Mouse (Mus musculus): ENCODE data around the gene Rnase9. TPM values are rescaled to one million over a fixed set of nuclear protein-coding genes. Genes with fewer than 3 reads are reported as not detected.

The Rnase9 gene
- polyA plus RNA-seq, 1 experiment from 2014 or later: not detected

DNA sequence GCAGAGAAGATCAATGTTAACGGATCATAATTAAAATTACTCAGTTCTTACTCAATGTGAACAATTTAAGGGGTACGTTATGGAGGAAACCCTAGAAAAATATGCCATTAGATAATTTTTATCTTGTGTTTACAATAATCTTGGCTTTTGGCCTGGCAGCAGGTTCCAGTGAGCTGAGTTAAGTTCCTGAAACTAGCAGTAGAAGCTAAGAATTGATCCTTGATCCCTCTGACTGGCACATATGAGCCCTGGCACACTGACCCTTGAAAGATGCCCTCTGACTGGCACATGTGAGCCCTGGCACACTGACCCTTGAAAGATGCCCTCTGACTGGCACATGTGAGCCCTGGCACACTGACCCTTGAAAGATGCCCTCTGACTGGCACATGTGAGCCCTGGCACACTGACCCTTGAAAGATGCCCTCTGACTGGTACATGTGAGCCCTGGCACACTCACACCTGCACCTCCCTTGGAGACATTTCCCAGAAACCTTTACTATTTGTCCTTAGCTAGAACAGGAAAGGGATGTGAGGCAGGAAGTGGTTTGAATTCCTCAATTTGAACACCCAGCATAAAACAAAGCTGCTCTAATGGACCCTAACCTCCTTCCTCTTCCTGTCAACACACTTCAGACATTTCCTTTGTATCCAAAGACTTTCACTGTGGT, 43.5 kb downstream of the Rnase9 start:
- Histone ChIP-seq H3K4me1 (ENCODE audit: insufficient read depth, low read depth, low read length) (no peaks in the 10 kb centered on the region), H3K27ac (ENCODE audit: low read length) (peak overlapping the region; percentile 38; the same call in 1 of the 2 replicates), H3K4me2 (replicated peaks; ENCODE audit: low read depth, low read length) (no peak overlapping the region), H3K9me3 (ENCODE audit: low read length) (no peaks in the 10 kb centered on the region), H3K9ac (replicated peaks; ENCODE audit: low read depth) (no peak overlapping the region), H3K36me3 (ENCODE audit: insufficient read depth, low read length) (no peaks in the 10 kb centered on the region), H3K27me3 (replicated peaks; ENCODE audit: insufficient read depth, low read length) (no peaks in the 10 kb centered on the region), H3K4me3 (ENCODE audit: low read depth, low read length) (no peak overlapping the region)
- peak; percentile 71 for ATAC-seq
- TF ChIP-seq EP300 (IDR thresholded peaks at IDR 0.05) (peak; percentile 92), CTCF (IDR thresholded peaks at IDR 0.05) (no peak)
- DNase-seq (ENCODE audit: low spot score): peak; percentile 64
- WGBS: 35% methylated on average over 2 of the region's 2 CpGs

DNA sequence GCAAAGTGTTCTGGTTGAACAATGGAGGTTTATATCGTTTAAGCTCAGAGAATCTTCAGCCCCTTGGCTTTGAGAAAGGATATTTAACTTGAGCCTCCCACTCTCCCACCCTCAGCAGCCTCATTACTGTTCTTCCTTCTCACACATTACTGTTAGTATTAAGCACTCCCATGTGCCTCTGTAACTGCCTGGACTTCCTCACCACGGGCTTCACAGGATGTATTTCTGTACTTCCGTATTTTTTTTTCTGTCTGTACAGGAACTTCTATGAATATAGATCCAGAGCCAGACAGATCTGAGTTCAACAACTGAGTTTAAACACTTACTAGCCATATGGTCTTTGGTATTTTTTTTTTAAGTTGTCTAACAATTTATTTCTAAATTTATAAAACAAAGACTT, 44.6 kb downstream of the Rnase9 start:
- 47% methylated on average over 3 of the region's 3 CpGs for WGBS

DNA sequence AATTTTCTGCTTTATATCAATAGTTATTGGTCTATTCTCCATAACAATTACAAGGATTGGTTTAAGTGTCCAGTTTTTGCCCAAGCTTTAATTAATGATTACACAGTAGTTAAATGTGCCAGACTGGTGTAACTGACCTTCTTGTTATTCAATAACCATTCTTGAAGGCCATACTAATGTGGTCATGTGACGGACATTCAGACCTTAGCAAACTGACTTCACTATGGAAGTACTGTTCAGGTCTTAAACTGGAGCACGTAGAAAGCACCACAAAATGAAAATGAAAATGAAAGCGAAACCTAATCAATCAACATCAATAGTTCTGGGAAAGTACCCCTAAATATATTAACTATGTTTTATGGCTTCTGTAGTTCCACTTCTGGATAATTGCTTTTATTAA, 50.6 kb downstream of the Rnase9 start:
- TF ChIP-seq CTCF (IDR thresholded peaks at IDR 0.05) (no peak), EP300 (IDR thresholded peaks at IDR 0.05) (no peak)
- H3K27me3 ChIP-seq (replicated peaks; ENCODE audit: insufficient read depth, low read length): no peaks in the 10 kb centered on the region
- no peak overlapping the region for H3K9ac ChIP-seq (replicated peaks; ENCODE audit: low read depth)
- H3K4me1 ChIP-seq (ENCODE audit: insufficient read depth, low read depth, low read length): no peaks in the 10 kb centered on the region
- no peak for ATAC-seq
- WGBS: 63% methylated on average over 3 of the region's 3 CpGs
- H3K4me2 ChIP-seq (replicated peaks; ENCODE audit: low read depth, low read length): no peak overlapping the region
- no peaks in the 10 kb centered on the region for H3K9me3 ChIP-seq (ENCODE audit: low read length)
- DNase-seq (ENCODE audit: low spot score): no peak
- H3K27ac ChIP-seq (ENCODE audit: low read length): no peak overlapping the region
- H3K4me3 ChIP-seq (ENCODE audit: low read depth, low read length): no peak overlapping the region
- H3K36me3 ChIP-seq (ENCODE audit: insufficient read depth, low read length): no peaks in the 10 kb centered on the region

More for the DNA sequence above, 44.6 kb downstream of the Rnase9 start:
- Histone ChIP-seq H3K36me3 (ENCODE audit: insufficient read depth, low read length) (no peaks in the 10 kb centered on the region), H3K27ac (ENCODE audit: low read length) (no peak overlapping the region), H3K9me3 (ENCODE audit: low read length) (no peaks in the 10 kb centered on the region), H3K4me1 (ENCODE audit: insufficient read depth, low read depth, low read length) (no peaks in the 10 kb centered on the region), H3K9ac (replicated peaks; ENCODE audit: low read depth) (no peak overlapping the region), H3K27me3 (replicated peaks; ENCODE audit: insufficient read depth, low read length) (no peaks in the 10 kb centered on the region), H3K4me2 (replicated peaks; ENCODE audit: low read depth, low read length) (no peak overlapping the region), H3K4me3 (ENCODE audit: low read depth, low read length) (no peak overlapping the region)
- DNase-seq (ENCODE audit: low spot score) (peak; percentile 37), ATAC-seq (no peak)
- TF ChIP-seq CTCF (IDR thresholded peaks at IDR 0.05): no peak
- TF ChIP-seq EP300 (IDR thresholded peaks at IDR 0.05): no peak

Other genes with a start within 250 kb of the Rnase9 start
- not detected in 2 replicates for gene Ccnb1ip1, start 234.1 kb downstream of the Rnase9 start, polyA plus RNA-seq (2015; fragmentation: Nextera tagmentation; extraction: Ambion mirVana)
- 27.6 and 33.7 TPM in 2 replicates for gene Parp2, start 234.0 kb downstream of the Rnase9 start, polyA plus RNA-seq (2015; fragmentation: Nextera tagmentation; extraction: Ambion mirVana)
- gene Tep1, start 171.3 kb downstream of the Rnase9 start, polyA plus RNA-seq (2015; fragmentation: Nextera tagmentation; extraction: Ambion mirVana): 11.1 and 13.0 TPM in 2 replicates
- 0.52 and 0.63 TPM in 2 replicates for gene Klhl33, start 144.4 kb downstream of the Rnase9 start, polyA plus RNA-seq (2015; fragmentation: Nextera tagmentation; extraction: Ambion mirVana)
- gene Osgep, start 117.0 kb downstream of the Rnase9 start, polyA plus RNA-seq (2015; fragmentation: Nextera tagmentation; extraction: Ambion mirVana): 96.7 and 102 TPM in 2 replicates
- 52.4 and 61.2 TPM in 2 replicates for gene Apex1, start 116.9 kb downstream of the Rnase9 start, polyA plus RNA-seq (2015; fragmentation: Nextera tagmentation; extraction: Ambion mirVana)
- 52.0 and 52.3 TPM in 2 replicates for gene Pip4p1, start 111.0 kb downstream of the Rnase9 start, polyA plus RNA-seq (2015; fragmentation: Nextera tagmentation; extraction: Ambion mirVana)
- 74.6 and 76.8 TPM in 2 replicates for gene Pnp, start 110.8 kb downstream of the Rnase9 start, polyA plus RNA-seq (2015; fragmentation: Nextera tagmentation; extraction: Ambion mirVana)
- not detected in 2 replicates for gene Gm49342, start 97.4 kb downstream of the Rnase9 start, polyA plus RNA-seq (2015; fragmentation: Nextera tagmentation; extraction: Ambion mirVana)
- 0.80 and 1.2 TPM in 2 replicates for gene Pnp2, start 85.9 kb downstream of the Rnase9 start, polyA plus RNA-seq (2015; fragmentation: Nextera tagmentation; extraction: Ambion mirVana)
- gene Rnase10, start 34.1 kb downstream of the Rnase9 start, polyA plus RNA-seq (2015; fragmentation: Nextera tagmentation; extraction: Ambion mirVana): 0.14 TPM in 1 of 2 replicates, not detected in the other
- not detected in 2 replicates for gene Rnase11, start 8.3 kb upstream of the Rnase9 start, polyA plus RNA-seq (2015; fragmentation: Nextera tagmentation; extraction: Ambion mirVana)
- 0.27 and 0.55 TPM in 2 replicates for gene Rnase12, start 15.8 kb upstream of the Rnase9 start, polyA plus RNA-seq (2015; fragmentation: Nextera tagmentation; extraction: Ambion mirVana)
- gene Olfr750, start 32.6 kb upstream of the Rnase9 start, polyA plus RNA-seq (2015; fragmentation: Nextera tagmentation; extraction: Ambion mirVana): 0.05 and 0.10 TPM in 2 replicates
- gene Rnase4, start 49.2 kb upstream of the Rnase9 start, polyA plus RNA-seq (2015; fragmentation: Nextera tagmentation; extraction: Ambion mirVana): 423 and 443 TPM in 2 replicates
- gene Ang, start 49.3 kb upstream of the Rnase9 start, polyA plus RNA-seq (2015; fragmentation: Nextera tagmentation; extraction: Ambion mirVana): 41.5 and 45.4 TPM in 2 replicates
- 0.08 and 0.15 TPM in 2 replicates for gene Eddm3b, start 72.6 kb upstream of the Rnase9 start, polyA plus RNA-seq (2015; fragmentation: Nextera tagmentation; extraction: Ambion mirVana)
- 2.9 and 3.2 TPM in 2 replicates for gene Rnase6, start 82.0 kb upstream of the Rnase9 start, polyA plus RNA-seq (2015; fragmentation: Nextera tagmentation; extraction: Ambion mirVana)
- gene Rnase1, start 104.9 kb upstream of the Rnase9 start, polyA plus RNA-seq (2015; fragmentation: Nextera tagmentation; extraction: Ambion mirVana): 0.70 and 0.74 TPM in 2 replicates
- gene Rnase2b, start 120.4 kb upstream of the Rnase9 start, polyA plus RNA-seq (2015; fragmentation: Nextera tagmentation; extraction: Ambion mirVana): 0.16 TPM in 1 of 2 replicates, not detected in the other
- gene Ang2, start 157.3 kb upstream of the Rnase9 start, polyA plus RNA-seq (2015; fragmentation: Nextera tagmentation; extraction: Ambion mirVana): not detected in 2 replicates
- gene Ear14, start 161.5 kb upstream of the Rnase9 start, polyA plus RNA-seq (2015; fragmentation: Nextera tagmentation; extraction: Ambion mirVana): not detected in 2 replicates
- gene Rnase2a, start 214.2 kb upstream of the Rnase9 start, polyA plus RNA-seq (2015; fragmentation: Nextera tagmentation; extraction: Ambion mirVana): not detected in 2 replicates